Mouse (Mus musculus) midbrain, postnatal 0 days (tissue): ENCODE results near the gene Pin4. TPM values are rescaled to one million over a fixed set of nuclear protein-coding genes. Genes with fewer than 3 reads are reported as not detected.
"Not testable (repeated sequence)": the region's sequence is repeated elsewhere in the genome, so short reads cannot be mapped to it uniquely, and the experiment has no call there.

Source experiments
- ATAC-seq: fragments of 200-750 bp; cut with Nextera tagmentation; 2 replicates; pipeline ENCODE4 v1.8.0; 2017; ENCODE audit warnings: moderate number of reproducible peaks, mild to moderate bottlenecking, moderate TSS enrichment, moderate library complexity; ENCODE audit not compliant: low FRiP score
- DNase-seq: peaks from one replicate; pipeline ENCODE4 v3.0.0-alpha.2; 2015; ENCODE audit warnings: low spot score
- H3K27ac ChIP-seq: fragments of 300-500 bp; sonication (generic); 2 replicates; pipeline ENCODE4 v1.5.1; 2014; ENCODE audit warnings: low read depth, mild to moderate bottlenecking, low read length, mixed read lengths
- H3K27me3 ChIP-seq: fragments of 300-500 bp; sonication (generic); 2 replicates; pipeline ENCODE4 v1.6.1; 2014; ENCODE audit warnings: low read length, control low read depth, mixed read lengths; ENCODE audit not compliant: insufficient read depth
- H3K36me3 ChIP-seq: fragments of 300-500 bp; sonication (generic); 2 replicates; pipeline ENCODE4 v1.6.1; 2014; ENCODE audit warnings: low read length, control low read depth, mixed read lengths; ENCODE audit not compliant: insufficient read depth
- H3K4me1 ChIP-seq: fragments of 300-500 bp; sonication (generic); 2 replicates; pipeline ENCODE4 v1.6.1; 2014; ENCODE audit warnings: mild to moderate bottlenecking, control low read depth, antibody characterized with exemption, low read length, mixed read lengths; ENCODE audit not compliant: insufficient read depth
- H3K4me2 ChIP-seq: fragments of 300-500 bp; sonication (generic); 2 replicates; pipeline ENCODE4 v1.6.1; 2014; ENCODE audit warnings: low read depth, mild to moderate bottlenecking, low read length, mixed read lengths; ENCODE audit not compliant: poor library complexity, severe bottlenecking
- H3K4me3 ChIP-seq: fragments of 300-500 bp; sonication (generic); 2 replicates; pipeline ENCODE4 v1.5.1; 2014; ENCODE audit warnings: low read depth, mild to moderate bottlenecking, low read length, moderate library complexity
- H3K9ac ChIP-seq: fragments of 300-500 bp; sonication (generic); replicated peaks from 2 replicates; pipeline ENCODE4 v1.6.1; 2014; ENCODE audit warnings: mild to moderate bottlenecking, low read length, moderate library complexity, mixed read lengths; ENCODE audit not compliant: poor library complexity, severe bottlenecking
- H3K9me3 ChIP-seq: fragments of 300-500 bp; sonication (generic); 2 replicates; pipeline ENCODE4 v1.6.1; 2016; ENCODE audit warnings: low read length, control low read depth
- CTCF ChIP-seq: IDR thresholded peaks from 2 replicates; pipeline ENCODE4 v1.5.1; 2016; ENCODE audit warnings: antibody characterized with exemption, mild to moderate bottlenecking
- WGBS: fragments of 180-500 bp; shearing (Covaris S2); extraction: QIAGEN DNeasy Blood & Tissue Kit; methylation state at CpG from one replicate; pipeline ENCODE4 v1.1.7; 2014; 5-methylcytosine and 5-hydroxymethylcytosine counted together
- polyA plus RNA-seq: library from polyadenylated mRNA; unstranded; fragments of >200 nt; fragmentation: Nextera tagmentation; extraction: Ambion mirVana; gene quantifications from 2 replicates; pipeline ENCODE4 v1.2.1, GENCODE M21; 2015
- total RNA-seq: library from RNA; depleted of rRNA; stranded (reverse); fragments of >200 nt; gene quantifications from 2 replicates; pipeline ENCODE4 v1.2.3, GENCODE M21; 2014

The Pin4 gene
- total and polyA plus RNA-seq, 2 experiments from 2014 or later: 17.8 to 54.6 TPM

DNA sequence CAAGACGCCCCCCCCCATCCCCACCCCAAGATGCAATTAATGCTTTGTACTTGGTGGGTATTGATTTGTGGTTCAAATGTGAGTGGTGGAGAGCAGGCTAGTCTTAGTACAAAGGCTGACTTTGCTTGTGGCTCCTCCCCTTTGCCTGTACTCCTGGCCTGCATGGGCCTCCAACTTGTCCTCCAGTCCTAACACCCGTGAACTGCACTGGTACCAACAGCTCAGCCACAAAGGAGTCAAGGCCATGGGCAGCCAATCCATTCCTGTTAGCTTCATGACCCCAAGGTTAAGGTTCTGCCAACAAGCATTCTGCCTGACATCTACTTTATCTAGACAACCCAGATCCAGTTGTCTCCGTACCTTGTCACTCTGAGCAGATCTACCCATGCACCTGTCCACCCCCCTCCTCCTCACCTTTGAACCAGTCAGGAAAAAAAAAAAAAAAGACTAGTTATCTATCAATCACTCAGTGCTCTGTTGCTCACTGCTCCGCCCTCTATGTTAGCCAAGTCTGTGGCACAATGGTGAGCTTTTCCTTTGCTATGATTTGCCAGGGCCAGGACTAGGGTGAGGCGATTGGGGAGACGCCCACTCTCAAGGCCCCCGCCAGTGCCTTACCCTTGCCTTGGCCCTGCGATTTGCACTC is 33.3 kb upstream of the Pin4 start:
- H3K4me1 ChIP-seq: no peaks in the 10 kb centered on the region; the same call in 1 of the 2 replicates
- no peaks in the 10 kb centered on the region for H3K36me3 ChIP-seq
- no peak for DNase-seq
- TF ChIP-seq CTCF: no peak
- no peak for ATAC-seq
- H3K4me3 ChIP-seq: no peak overlapping the region
- H3K27ac ChIP-seq: no peak overlapping the region
- no peaks in the 10 kb centered on the region; the same call in 1 of the 2 replicates for H3K27me3 ChIP-seq
- no peaks in the 10 kb centered on the region for H3K9me3 ChIP-seq
- no peak overlapping the region for H3K4me2 ChIP-seq
- 86% methylated on average over 8 of the region's 8 CpGs for WGBS
- no peak overlapping the region for H3K9ac ChIP-seq

DNA sequence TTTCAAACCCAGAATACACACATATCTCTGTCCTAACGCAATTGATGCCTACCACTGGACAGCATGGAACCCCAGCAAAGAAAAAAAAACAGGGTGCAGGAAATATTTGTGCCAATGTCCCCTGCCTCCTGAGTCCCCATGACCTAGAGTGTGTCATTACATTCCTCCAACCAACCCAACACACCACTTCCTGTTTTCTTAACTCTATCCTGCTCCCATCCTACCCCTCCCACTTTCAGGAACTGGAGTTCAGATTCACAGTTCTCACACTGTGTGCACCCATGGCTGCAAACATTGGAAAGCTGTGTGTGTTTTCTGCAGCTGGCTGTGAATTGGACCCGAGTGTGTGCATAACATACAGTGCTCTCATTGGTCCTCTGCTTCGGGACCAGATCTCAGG is 28.6 kb upstream of the Pin4 start:
- no peak overlapping the region for H3K9ac ChIP-seq
- 71% methylated on average over 3 of the region's 3 CpGs for WGBS

DNA sequence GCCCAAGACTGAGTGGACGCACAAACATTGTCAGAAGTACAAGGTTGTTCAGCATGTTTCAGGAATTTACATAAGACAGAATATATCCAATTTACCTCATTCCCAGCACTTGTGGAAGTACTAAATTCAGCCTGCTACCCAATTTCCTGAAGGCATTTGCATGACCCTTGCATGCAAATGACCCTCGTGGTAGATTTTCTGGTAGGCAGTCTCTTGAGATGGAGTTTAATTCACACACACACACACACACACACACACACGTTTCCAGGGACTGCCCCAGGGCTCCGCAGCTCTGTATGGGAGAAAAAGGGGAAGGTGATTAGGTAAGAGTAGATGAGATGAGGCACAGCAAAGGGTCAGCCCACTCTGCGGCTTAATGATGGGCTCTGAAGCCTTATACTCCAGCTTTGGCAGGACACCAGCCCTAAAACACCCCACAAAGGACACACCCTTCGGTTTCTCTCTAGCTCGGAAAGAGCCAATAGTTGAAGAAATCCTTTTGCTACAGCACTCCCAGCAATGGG is 24.8 kb upstream of the Pin4 start:
- no peak for TF ChIP-seq CTCF
- Histone ChIP-seq H3K4me2 (no peak overlapping the region), H3K9me3 (no peaks in the 10 kb centered on the region), H3K27me3 (no peaks in the 10 kb centered on the region), H3K4me1 (no peaks in the 10 kb centered on the region), H3K4me3 (no peak overlapping the region), H3K27ac (no peak overlapping the region), H3K9ac (no peak overlapping the region), H3K36me3 (no peaks in the 10 kb centered on the region)
- DNase-seq (no peak), ATAC-seq (no peak)
- 83% methylated on average over 7 of the region's 7 CpGs for WGBS

More for the DNA sequence above, 28.6 kb upstream of the Pin4 start:
- DNase-seq (no peak), ATAC-seq (no peak)
- TF ChIP-seq CTCF: no peak
- no peak overlapping the region for H3K4me2 ChIP-seq
- no peaks in the 10 kb centered on the region for H3K9me3 ChIP-seq
- H3K27me3 ChIP-seq: no peaks in the 10 kb centered on the region
- H3K36me3 ChIP-seq: no peaks in the 10 kb centered on the region
- H3K4me3 ChIP-seq: no peak overlapping the region
- H3K4me1 ChIP-seq: no peaks in the 10 kb centered on the region
- no peak overlapping the region for H3K27ac ChIP-seq

DNA sequence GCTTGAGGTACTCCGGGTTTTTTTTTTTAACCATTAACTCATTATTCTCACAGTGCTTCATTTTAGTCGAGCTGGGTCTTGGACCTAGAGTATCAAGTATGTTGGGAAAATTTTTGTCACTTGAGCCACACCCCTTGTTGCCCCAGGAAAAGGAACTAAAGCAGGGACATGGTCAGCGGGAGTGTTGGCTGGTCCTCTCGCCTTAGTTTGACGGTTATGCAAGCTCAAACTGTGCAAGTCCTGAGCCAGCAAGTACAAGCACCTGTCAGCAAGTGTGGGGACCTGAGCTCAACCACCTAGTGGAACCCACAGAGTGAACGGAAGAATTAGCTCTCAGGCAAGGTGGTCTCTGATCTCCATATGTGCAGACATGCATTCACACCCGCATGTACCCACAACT is 17.4 kb upstream of the Pin4 start:
- 75% methylated on average over 7 of the region's 7 CpGs for WGBS
- no peak overlapping the region for H3K4me2 ChIP-seq
- H3K4me3 ChIP-seq: no peak overlapping the region

DNA sequence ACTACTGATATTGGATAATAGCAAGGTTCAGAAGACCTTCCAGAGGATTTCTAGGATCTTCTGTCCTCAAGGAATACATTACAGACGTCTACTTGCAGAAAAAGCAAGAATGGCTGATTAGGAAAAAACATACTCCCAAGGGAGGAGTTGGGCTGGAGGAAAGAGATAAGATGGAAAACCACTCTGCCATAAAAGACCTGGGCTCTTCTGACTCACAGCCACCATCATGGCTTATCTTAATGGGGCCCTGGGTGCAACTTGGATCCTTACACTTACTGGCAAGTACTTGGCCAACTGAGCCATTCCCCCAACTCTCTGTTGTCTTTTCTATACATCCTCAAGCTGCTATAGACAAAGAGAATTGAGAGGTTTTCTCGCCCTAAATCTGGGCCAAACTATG is 15.4 kb upstream of the Pin4 start:
- not testable (repeated sequence) for H3K4me1 ChIP-seq, H3K36me3 ChIP-seq, DNase-seq, H3K27ac ChIP-seq, H3K9me3 ChIP-seq, H3K27me3 ChIP-seq, H3K9ac ChIP-seq, H3K4me3 ChIP-seq, ATAC-seq, H3K4me2 ChIP-seq
- 66% methylated on average over 2 of the region's 2 CpGs for WGBS

More for the DNA sequence above, 17.4 kb upstream of the Pin4 start:
- H3K27me3 ChIP-seq: no peaks in the 10 kb centered on the region
- TF ChIP-seq CTCF: no peak
- H3K9ac ChIP-seq: no peak overlapping the region
- no peaks in the 10 kb centered on the region for H3K9me3 ChIP-seq
- ATAC-seq: no peak
- no peak overlapping the region for H3K27ac ChIP-seq
- no peak for DNase-seq
- no peaks in the 10 kb centered on the region for H3K36me3 ChIP-seq
- H3K4me1 ChIP-seq: no peaks in the 10 kb centered on the region

DNA sequence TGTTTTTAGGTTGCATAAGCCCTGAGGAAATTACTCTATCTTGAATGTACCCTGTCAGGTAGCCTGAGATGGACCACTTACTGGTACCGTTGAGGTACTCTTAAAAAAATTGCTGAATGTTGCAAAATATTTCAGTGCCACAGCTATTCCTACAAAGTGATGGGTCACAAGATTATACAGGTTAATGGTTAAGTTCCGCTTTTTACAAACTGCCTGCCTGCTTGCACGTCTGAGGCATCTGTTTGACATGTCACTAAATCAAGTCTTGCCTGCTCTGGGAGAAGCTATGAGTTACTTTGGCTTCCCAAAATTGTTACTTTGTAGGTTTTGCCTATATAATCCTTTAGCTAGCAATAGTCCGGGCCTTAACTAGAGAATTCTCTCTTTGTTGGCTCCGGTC is 9.9 kb upstream of the Pin4 start:
- not testable (repeated sequence) for H3K4me3 ChIP-seq, ATAC-seq, H3K27me3 ChIP-seq, H3K4me2 ChIP-seq, DNase-seq, H3K27ac ChIP-seq, H3K36me3 ChIP-seq, H3K9ac ChIP-seq, H3K9me3 ChIP-seq, H3K4me1 ChIP-seq
- WGBS: 85% methylated on average over 5 of the region's 5 CpGs
